Mouse (Mus musculus): Measurements from ENCODE around the gene Vps37b. TPM values are rescaled to one million over a fixed set of nuclear protein-coding genes. Genes with fewer than 3 reads are reported as not detected.

Gene Vps37b
- polyA plus RNA-seq (2014; fragmentation: Illumina TruSeq; extraction: RNeasy Lipid Tissue Mini Kit (QIAGEN cat#74804); ENCODE audit: low read depth, low replicate concordance) = 9.1 TPM

DNA sequence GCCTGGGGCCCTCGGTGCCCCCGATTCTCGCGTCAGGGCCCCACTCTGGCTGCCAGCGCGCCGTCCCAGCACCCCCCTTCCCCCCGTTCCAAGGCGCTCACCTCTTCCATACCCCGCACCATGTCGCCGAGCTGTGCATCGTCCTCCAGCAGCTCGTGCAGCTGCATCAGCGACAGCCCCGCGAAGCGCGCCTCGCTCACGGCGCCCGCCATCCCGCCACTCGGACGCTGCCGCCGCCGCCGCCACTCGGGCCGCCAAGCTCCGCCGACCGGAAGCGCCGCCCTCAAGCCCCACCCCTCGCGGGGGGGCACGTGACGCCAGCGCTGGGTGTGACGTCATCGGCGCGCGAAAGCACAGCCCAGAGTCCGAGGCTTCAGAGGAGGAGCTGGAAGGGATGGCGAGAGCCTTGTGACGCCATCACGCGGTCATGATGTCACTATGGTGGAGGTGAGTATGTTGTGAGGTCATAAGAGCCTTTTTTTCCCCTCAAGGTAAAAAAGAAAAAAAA, at the start of gene Vps37b:
Vps37b (minus strand) TSS at position 270 of the 508 bp plus-strand sequence.

DNA sequence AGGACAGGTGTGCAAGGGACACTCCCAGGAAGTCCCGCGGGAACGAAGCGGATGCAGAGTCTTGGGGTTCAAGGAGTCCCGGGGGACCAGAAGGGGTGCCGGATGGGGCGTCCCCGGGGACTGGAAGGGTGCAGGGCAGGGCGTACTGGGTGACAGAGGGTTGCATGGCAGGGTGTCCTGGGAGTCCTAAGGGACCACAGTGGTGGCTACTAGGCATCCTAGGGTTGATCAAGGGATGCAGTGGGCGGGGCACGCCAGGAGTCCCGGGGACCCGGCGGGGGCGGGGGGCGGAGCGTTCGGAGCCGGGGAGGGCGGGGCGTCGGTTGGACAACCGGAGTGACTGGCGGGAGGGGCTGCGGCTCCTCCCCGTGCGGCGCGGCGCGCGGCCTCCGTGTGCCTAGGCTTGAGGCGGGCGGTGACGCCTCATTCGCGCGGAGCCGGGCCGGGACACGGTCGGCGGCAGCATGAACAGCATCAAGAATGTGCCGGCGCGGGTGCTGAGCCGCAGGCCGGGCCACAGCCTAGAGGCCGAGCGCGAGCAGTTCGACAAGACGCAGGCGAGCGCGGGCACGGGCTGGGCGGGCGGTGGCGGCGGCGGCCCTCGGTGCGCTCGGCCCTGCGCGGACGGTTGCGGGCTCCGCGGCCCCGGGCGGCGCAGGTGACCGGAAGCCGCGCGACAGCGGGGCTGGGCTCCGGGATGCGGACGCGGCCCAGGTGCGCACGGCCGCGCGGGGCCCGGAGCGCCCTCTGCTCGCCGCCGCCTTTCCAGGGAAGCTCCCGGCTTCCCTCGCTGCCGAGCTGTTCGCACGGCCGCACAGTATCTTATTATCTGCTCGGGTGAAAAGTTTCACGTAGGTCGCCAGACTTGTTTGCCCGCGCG, 58.5 kb downstream of the Vps37b start, which contains the start of gene Hip1r:
Hip1r (plus strand) TSS at position 330 of the 880 bp plus-strand sequence.

Other genes with a start within 250 kb of the Vps37b start
- gene Hcar2, start 166.8 kb downstream of the Vps37b start, polyA plus RNA-seq (2014; fragmentation: Illumina TruSeq; extraction: RNeasy Lipid Tissue Mini Kit (QIAGEN cat#74804); ENCODE audit: low read depth, low replicate concordance) = 0.50 TPM
- gene Hcar1, start 152.2 kb downstream of the Vps37b start, polyA plus RNA-seq (2014; fragmentation: Illumina TruSeq; extraction: RNeasy Lipid Tissue Mini Kit (QIAGEN cat#74804); ENCODE audit: low read depth, low replicate concordance) = 1.4 TPM
- gene Denr, start 125.1 kb downstream of the Vps37b start, polyA plus RNA-seq (2014; fragmentation: Illumina TruSeq; extraction: RNeasy Lipid Tissue Mini Kit (QIAGEN cat#74804); ENCODE audit: low read depth, low replicate concordance) = 225 TPM
- not detected for gene Gm43518, start 104.9 kb downstream of the Vps37b start, polyA plus RNA-seq (2014; fragmentation: Illumina TruSeq; extraction: RNeasy Lipid Tissue Mini Kit (QIAGEN cat#74804); ENCODE audit: low read depth, low replicate concordance)
- gene Ccdc62, start 101.6 kb downstream of the Vps37b start, polyA plus RNA-seq (2014; fragmentation: Illumina TruSeq; extraction: RNeasy Lipid Tissue Mini Kit (QIAGEN cat#74804); ENCODE audit: low read depth, low replicate concordance) = 7.2 TPM
- gene Hip1r, start 58.6 kb downstream of the Vps37b start, polyA plus RNA-seq (2014; fragmentation: Illumina TruSeq; extraction: RNeasy Lipid Tissue Mini Kit (QIAGEN cat#74804); ENCODE audit: low read depth, low replicate concordance) = 1.6 TPM
- 0.79 TPM for gene Abcb9, start 63.5 kb upstream of the Vps37b start, polyA plus RNA-seq (2014; fragmentation: Illumina TruSeq; extraction: RNeasy Lipid Tissue Mini Kit (QIAGEN cat#74804); ENCODE audit: low read depth, low replicate concordance)
- 1.2 TPM for gene Ogfod2, start 80.0 kb upstream of the Vps37b start, polyA plus RNA-seq (2014; fragmentation: Illumina TruSeq; extraction: RNeasy Lipid Tissue Mini Kit (QIAGEN cat#74804); ENCODE audit: low read depth, low replicate concordance)
- gene Arl6ip4, start 83.8 kb upstream of the Vps37b start, polyA plus RNA-seq (2014; fragmentation: Illumina TruSeq; extraction: RNeasy Lipid Tissue Mini Kit (QIAGEN cat#74804); ENCODE audit: low read depth, low replicate concordance) = 1.7 TPM
- gene Pitpnm2, start 217.5 kb upstream of the Vps37b start, polyA plus RNA-seq (2014; fragmentation: Illumina TruSeq; extraction: RNeasy Lipid Tissue Mini Kit (QIAGEN cat#74804); ENCODE audit: low read depth, low replicate concordance) = 1.4 TPM

All from sigmoid colon, adult 10 weeks (tissue).